Mouse (Mus musculus): Measurements from ENCODE around the gene 9930022D16Rik.

The 9930022D16Rik gene

GRCm38 (mm10) chr11:109416709-109417420 is 3.1 kb downstream of the 9930022D16Rik start:
- no peak for DNase-seq (ENCODE audit: low read depth, low spot score)

GRCm38 (mm10) chr11:109417472-109418040 is 3.8 kb downstream of the 9930022D16Rik start:
- DNase-seq (ENCODE audit: low read depth, low spot score) = no peak

GRCm38 (mm10) chr11:109419461-109419860 is 5.7 kb downstream of the 9930022D16Rik start:
- DNase-seq (ENCODE audit: low read depth, low spot score) = no peak

GRCm38 (mm10) chr11:109419961-109420566 is 6.3 kb downstream of the 9930022D16Rik start:
- no peak for DNase-seq (ENCODE audit: low read depth, low spot score)

- DNase-seq (ENCODE audit: low read depth, low spot score) = no peak
These were observed 6.8 kb downstream of the 9930022D16Rik start for GRCm38 (mm10) chr11:109420567-109420962.

- DNase-seq (ENCODE audit: low read depth, low spot score) = no peak
These were observed 7.5 kb downstream of the 9930022D16Rik start for GRCm38 (mm10) chr11:109421205-109421604.

- DNase-seq (ENCODE audit: low read depth, low spot score) = no peak
These were observed 8.5 kb downstream of the 9930022D16Rik start for GRCm38 (mm10) chr11:109422263-109422662.

- no peak for DNase-seq (ENCODE audit: low read depth, low spot score)
These were observed 9.6 kb downstream of the 9930022D16Rik start for GRCm38 (mm10) chr11:109423294-109423693.

- DNase-seq (ENCODE audit: low read depth, low spot score) = peak; percentile 100
These were observed 11.9 kb downstream of the 9930022D16Rik start, which contains the start of gene Amz2 for GRCm38 (mm10) chr11:109425392-109426271. Amz2 (plus strand) TSS chr11:109425946.

GRCm38 (mm10) chr11:109426272-109426586 is 12.5 kb downstream of the 9930022D16Rik start:
- no peak for DNase-seq (ENCODE audit: low read depth, low spot score)

- no peak for DNase-seq (ENCODE audit: low read depth, low spot score)
These were observed 13.6 kb downstream of the 9930022D16Rik start for GRCm38 (mm10) chr11:109427353-109427752.

GRCm38 (mm10) chr11:109434233-109434798 is 20.6 kb downstream of the 9930022D16Rik start:
- DNase-seq (ENCODE audit: low read depth, low spot score) = no peak

GRCm38 (mm10) chr11:109436889-109437288 is 23.2 kb downstream of the 9930022D16Rik start:
- no peak for DNase-seq (ENCODE audit: low read depth, low spot score)

GRCm38 (mm10) chr11:109439209-109439608 is 25.5 kb downstream of the 9930022D16Rik start:
- DNase-seq (ENCODE audit: low read depth, low spot score) = no peak

- DNase-seq (ENCODE audit: low read depth, low spot score) = no peak
These were observed 26.2 kb downstream of the 9930022D16Rik start for GRCm38 (mm10) chr11:109439829-109440340.

- no peak for DNase-seq (ENCODE audit: low read depth, low spot score)
These were observed 26.9 kb downstream of the 9930022D16Rik start for GRCm38 (mm10) chr11:109440641-109441040.

GRCm38 (mm10) chr11:109441119-109441518 is 27.4 kb downstream of the 9930022D16Rik start:
- no peak for DNase-seq (ENCODE audit: low read depth, low spot score)

- no peak for DNase-seq (ENCODE audit: low read depth, low spot score)
These were observed 28.5 kb downstream of the 9930022D16Rik start for GRCm38 (mm10) chr11:109442166-109442730.

- DNase-seq (ENCODE audit: low read depth, low spot score) = no peak
These were observed 29.9 kb downstream of the 9930022D16Rik start for GRCm38 (mm10) chr11:109443468-109444263.

GRCm38 (mm10) chr11:109444600-109444999 is 30.9 kb downstream of the 9930022D16Rik start:
- no peak for DNase-seq (ENCODE audit: low read depth, low spot score)
